Mouse (Mus musculus) c-Kit-positive CD71-positive TER-119-negative erythroid progenitor cells, embryonic 14.5 days (primary cell): ENCODE measurements at regions not wholly inside any gene's neighbourhood (a gene's known extent, or its start where the extent isn't known, plus 50 kb on each side); places are given as distances from the start of the nearest gene placed in this dataset.

Experiments used
- DNase-seq: peaks from one replicate; pipeline ENCODE4 v3.0.0-alpha.2; 2013; ENCODE audit warnings: low read depth

DNA sequence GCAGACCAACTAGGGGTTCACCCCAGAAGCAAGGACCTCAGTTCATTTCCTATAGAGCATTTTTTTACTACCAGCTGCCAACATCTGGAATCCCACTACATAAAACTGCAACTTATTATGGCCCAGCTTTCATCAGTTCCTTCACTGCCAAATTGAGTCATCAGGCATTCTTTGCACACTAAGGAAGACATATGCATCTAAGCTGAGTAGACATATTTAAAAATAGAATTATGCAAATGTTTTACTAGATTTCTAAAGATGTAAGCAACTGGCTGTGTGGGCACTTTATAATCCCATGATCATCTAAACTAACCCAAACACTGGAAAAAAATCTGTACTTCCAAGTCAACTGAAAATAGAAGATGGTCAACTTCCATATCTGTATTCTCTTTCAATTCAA, 415.9 kb upstream of the Rarb start:
- no peak for DNase-seq

DNA sequence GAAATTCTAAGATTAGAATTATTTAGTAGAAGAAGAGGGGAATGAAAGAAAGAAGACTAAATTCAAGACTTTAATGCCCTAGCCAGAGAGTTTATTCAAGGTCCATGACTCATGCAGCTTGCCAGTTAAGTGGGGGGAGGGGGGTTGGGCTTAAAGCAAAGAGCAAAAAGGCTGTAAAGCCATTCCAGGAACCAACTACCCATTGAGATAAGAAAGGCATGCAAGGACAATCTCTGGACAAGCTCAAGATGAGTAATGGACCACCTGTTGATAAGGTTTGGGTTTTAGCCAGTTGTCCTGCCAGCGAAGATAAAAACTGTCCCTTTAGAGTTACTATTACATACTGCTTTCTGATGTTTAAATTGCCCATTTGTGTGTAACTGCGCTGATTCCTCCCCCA, 392.5 kb upstream of the Rarb start:
- DNase-seq: no peak

DNA sequence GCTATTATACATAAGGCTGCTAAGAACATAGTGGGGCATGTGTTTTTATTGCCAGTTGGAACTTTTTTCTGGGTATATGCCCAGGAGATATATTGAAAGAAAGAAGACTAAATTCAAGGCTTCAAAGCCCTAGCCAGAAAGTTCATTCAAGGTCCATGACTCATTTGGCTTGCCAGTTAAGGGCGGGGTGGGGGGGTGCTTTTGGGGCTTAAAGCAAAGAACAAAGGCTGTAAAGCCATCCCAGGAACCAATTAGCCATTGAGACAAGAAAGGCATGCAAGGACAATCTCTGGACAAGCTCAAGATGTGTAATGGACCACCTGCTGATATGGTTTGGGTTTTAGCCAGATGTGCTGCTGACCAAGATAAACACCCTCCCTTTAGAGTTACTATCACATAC, 386.7 kb upstream of the Rarb start:
- no peak for DNase-seq

DNA sequence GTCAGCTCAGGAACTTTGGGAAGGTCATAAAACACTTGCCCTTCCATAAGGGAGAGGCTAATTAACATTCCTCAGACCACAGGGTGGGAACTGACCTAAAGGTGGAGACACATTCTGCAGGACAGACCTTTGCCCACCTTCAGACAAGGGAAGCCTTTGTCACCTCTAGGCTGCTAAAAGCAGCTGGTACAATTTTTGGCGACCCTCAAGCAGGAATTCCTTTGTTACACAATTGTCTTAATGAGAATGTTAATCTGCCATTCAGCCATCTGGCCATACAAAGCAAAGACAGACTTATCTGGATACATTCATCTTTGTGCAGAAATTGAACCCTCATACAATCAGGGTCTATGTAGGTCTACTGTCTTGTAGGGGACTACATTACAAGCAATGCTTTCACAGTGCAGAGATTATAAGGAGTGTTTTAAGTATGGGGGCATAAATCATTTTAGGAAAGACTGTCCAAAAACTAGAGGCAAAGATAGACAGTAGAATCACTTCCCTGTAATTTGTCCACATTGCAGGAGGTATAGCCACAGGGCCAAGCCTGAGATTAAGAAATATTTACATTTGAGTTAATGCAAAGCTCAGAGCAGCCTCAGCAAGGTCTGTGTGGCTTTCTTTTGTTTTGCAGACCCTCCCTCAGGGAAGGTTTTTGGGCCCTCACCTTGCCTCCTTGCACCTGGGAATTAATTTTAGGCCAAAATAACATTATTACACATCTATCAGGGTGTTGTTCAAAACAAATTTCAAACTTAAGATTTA, 384.5 kb upstream of the Rarb start:
- DNase-seq: no peak

DNA sequence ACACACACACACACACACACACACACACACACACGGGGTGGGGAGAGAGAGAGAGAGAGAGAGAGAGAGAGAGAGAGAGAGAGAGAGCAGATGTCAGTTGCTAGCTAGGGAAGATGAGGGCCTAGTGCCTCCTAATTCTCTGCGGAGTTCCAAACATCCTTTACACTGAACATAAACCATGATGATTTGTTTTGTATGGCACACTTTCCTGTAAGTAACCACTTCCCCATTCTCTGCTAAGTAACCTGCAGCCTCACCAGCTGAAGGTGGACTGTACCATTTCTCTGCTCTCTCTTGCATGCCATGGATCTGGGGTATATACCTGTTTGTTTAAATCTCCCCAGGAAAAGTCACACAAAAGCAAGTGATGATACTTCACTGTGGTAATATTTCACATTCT, 374.0 kb upstream of the Rarb start:
- no peak for DNase-seq

DNA sequence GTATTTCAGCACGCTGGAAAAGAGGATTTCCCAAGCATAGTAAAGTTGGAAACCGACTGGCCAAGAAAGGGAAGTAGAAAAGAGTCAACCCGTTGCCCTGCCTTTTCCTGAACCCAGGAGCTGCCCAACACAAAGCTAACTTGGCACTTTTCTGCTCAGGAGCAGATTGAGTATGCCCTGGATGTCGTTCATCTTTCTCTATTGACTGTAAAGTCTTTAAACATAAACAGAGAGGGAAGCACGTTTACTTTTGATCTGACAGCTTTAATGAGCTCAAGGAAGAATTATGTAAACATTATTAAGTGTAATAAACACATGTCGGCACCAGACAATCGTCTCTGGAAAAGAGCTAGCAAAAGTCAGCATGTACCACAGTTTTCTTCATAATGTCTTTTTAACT, 354.3 kb upstream of the Rarb start:
- no peak for DNase-seq

DNA sequence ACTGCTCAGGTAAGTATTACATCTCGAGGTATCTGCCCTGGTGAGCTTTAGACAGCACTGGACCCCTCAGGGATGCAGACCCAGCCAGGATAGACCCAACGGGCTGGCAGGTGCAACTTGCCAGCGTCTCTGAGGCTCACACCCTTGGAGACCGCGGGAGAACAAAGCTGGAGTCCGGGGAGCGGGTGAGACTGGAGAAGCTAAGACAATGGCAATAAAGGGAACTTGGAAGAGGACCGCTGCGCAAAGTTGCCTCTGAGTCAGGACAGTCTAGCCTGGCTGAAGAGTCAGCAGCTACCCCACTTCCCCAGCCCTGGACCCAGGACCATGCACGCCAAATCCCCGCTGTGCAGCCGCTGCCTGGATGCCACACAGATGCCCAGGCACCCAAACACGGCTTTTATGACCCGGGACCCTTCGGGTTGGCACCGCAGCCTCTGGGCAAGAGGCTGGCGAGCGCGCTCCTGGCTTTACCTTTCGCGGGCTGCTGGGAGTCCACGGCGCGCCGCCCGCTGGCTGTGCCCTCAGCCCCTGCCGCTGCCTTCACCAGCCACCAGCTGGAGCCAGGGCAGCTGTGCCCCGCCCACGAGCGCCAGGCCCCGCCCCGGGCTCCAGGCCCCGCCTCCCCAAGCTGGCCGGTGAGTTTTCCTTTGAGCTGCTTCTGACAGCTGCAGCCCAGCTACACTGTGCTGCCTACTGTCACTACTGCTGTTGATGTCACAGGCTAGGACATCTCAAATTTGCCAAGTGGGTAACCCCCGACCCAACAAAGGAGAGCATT, 353.6 kb upstream of the Rarb start:
- peak; percentile 2 for DNase-seq

DNA sequence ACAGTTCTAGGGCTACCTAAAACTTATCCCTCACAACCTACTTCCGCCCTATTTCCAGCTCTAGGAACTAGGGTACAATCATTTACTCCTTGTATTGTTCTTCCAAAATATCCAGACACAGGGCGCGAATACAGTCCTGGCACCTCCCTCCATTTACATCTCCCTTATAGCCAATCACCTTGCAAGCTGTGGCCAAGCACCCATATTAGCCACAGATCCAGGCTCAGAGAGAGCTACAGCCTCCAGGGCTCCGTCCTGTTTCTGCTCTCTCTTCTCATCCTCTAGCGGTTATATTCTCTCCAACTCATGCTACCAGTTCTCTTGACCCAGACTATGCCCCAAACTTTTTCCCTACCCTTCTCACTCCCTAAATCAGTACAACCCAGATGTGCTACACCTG, 352.9 kb upstream of the Rarb start:
- no peak for DNase-seq

DNA sequence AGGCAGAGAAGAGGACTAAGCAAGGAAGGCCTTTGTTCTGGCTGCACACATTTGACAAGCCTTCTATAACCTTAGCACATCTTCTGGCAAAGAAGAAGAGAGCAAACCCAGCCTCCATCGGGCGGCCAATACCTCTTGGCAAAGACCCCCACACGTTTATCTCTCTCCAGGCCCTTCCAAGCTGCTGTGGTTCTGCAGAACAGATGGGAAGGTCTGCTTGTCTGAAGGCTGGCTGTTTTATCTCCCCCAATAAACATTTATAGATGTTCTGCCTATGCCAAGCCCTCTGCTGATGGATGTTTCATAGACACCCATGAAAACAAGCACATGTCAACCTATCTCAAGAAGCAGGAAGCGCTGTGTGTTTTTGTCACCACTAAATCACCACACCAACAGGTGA, 339.4 kb upstream of the Rarb start:
- no peak for DNase-seq

DNA sequence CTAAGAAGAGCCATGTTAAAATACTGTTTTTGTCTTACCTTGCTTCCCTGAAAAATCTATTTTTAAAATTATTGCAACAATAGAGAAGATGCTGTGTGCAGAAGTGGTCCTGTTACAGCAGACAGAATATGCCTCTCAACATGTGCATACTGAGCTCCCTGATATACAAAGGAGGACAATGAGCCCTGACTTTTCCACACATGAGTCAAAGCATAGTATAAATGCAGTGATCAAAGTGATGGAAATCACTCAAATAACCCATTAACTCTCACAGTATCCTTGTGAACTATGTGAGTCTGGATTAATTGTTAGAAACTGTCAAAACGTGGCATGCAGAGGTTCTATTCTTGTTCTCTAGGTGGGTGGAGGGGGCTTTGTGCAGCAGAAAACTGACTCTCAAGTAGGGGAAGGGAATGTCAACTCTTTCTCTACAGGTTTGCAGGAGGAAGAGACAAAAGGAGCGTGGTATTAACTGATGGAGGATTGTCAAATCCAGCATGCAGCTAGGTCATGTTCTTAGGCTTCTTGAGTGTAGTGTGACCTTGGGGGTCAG, 337.5 kb upstream of the Rarb start:
- no peak for DNase-seq

DNA sequence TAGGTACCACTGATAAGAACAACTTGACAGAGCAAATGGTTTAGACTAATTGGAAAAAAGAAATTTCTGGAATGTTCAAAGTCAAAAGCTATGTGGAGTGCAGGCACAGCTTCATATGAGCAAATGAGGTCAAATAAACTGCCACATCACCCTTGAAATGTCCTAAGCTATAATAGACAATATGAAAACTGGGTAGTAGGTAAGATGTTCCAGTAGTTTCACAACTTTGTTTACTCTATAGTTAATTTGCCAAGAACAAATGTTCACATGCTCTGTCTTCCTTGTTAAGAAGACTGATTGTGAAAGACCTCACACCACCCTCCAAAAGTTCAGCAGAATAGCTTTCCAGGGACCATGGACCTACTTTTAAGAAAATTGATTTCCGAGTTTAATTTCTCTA, 301.7 kb upstream of the Rarb start:
- no peak for DNase-seq

DNA sequence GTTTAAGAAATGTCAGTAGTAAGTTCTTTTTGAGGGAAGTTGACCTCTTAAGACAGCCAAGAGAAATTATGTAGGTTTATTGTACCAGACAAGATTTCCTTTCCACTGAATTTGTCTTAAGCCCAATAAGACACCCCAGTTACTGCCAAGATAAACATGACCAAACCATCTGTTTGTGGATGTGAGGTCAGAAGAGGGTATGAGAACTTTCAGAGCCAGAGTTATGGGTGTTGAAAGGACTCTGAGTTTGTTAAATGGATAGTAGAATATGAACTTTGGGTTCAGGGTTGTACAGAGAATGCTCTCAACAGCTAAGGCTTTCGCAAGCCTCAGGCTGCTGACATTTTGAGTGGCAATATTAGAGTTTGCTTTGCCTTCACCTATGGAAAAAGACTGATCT, 287.7 kb upstream of the Rarb start:
- DNase-seq: no peak

DNA sequence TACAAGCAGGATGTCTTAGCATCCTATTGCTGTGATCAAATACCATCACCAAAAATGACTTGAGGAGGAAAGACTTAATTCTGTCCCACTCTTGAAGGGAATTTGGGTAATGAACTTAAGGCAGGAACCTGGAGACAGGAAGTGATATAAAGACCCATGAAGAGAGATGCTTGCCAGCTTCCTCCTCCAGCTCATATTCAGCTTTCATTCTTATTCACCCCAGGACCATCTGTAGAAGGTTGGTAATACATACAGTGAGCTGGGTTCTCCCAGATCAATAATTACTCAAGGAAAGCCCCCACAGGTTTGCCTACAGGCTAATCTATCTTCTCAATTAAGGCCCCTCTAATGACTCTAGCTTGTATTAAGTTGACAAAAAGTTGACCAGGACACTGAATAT, 283.5 kb upstream of the Rarb start:
- DNase-seq: no peak

DNA sequence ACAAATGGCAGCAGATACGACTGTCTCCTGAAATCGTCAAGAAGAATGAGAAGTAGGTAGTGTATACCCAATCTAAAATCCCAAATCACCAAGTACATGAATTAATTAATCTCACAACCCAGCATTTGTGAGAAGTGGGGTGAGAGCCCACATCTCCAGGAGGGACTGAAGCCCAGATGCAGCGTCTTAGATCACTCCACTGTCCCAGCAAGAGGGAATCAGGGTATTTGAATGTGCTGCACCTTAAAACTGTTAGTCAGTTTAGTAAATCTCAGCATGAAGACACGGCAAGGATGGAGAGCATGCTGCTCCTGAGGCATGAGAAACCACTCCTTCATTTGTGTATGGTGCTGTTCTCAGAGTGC, 271.6 kb upstream of the Rarb start:
- no peak for DNase-seq

DNA sequence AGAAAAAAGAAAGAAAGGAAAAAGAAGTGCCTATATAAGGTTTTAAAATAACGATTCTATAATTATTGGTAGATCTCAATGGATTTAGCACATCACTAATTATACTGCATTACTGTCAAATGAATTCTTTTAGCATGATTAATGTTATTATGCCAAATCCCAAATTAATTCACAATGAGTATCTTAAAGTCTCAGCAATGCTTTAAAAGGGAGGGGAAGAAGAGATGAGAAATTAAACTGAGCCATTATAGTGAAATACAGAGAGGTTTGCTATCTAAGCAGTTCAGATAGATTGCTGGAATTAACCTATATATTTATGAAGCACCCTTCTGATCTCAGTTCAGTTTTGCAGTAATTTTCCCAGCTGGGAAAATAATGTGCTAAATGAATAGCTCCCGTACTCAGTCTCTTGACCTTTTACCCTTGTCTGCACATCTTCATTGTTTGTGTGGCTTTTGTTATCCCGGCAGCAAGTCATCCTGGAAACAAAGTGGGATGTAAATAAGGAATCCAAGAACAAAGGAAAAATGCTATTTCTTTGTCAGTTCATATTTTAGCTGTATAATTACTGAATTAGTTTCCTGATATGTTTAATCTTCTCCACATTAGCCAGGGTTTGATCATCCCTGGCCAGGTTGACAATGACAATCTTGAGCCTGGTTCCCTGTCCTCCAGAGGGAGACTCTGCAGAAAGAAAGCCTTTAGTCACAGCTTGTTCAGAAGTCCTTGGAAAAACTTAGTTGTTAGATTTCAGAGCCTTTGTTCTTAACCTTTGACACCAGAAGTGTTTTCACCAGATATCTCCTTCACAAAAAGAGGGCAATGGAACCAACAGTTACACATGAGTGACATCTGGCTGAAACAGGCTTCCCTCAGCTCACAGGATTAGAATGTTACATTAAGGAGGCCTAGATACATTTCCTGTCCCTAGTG, 270.9 kb upstream of the Rarb start:
- no peak for DNase-seq

DNA sequence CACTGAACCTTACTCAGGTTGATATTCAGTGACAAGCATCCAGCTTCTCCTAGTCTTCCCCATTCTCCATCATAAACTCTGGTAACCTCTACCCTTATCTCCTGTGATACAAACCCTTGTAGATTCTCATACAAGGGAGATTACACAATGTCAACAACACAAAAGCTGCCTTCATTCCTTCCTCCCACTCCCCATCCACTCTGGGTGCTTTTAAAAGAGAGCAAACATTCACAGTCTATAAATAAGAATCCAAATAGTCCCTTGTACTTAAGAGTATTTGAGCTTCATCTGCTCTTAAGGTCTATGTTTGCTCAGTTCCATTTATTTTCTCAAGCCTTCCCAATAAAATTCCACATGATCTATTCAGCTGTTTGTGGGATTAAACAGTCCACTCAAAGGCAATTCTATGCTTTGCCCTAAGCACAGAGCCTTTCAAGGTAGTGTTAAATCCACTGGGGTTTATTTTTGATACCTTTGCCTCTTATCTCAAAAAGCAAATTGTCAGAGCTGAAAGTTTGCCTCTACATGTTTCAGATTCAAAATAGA, 270.2 kb upstream of the Rarb start:
- no peak for DNase-seq

DNA sequence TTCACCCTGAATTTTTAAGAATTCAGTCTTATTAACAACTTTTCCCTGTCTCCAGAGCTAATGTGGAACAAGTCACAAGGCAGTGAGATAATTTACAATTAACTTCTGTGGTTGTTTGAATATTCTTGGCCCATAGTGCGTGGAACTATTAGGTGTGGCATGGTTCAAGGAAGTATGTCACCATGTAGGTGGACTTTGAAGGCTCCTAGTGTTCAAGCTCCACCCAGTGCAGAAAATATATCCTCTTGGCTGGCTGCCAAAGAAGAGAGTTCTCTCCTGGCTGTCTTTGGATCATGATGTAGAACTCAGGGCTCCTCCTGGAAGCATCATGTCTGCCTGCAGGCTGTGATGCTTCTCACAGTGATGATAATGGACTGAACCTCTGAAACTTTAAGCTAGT, 268.9 kb upstream of the Rarb start:
- DNase-seq: no peak

DNA sequence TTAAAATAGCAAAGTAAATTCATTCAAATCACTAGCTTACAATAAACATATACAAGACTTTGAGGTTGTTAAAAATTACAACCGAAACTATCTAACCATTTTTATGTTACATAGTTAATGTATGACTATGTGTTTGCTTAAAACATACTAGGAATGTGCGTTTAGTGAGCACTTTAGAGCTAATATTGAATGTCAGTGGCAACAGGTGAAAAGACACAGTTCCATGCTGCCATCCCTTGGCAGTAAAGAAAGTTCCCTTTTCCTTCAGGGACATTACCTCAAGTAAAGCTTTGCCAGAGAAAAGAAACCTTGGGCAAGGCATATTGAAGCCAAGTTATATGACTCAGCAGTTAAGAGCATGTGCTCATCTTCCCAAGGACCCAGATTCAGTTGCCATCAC, 265.0 kb upstream of the Rarb start:
- no peak for DNase-seq

DNA sequence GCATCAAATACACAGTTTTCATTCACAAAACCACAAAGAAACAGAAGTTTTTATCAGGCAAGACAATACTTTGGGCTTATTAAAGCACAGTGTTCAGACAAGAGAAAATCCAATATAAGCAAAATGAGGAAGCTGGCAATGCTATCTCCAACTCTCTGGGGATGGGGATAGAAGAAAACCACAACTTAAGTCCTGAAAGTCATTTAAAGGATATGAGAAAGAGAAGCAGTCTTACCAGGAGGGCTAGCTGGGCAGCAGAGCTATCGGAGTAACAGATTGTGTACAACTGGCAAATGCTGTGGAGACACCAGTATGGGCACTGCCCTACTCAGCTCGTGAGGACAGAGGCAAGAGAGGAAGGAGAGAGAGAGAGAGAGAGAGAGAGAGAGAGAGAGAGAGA, 262.9 kb upstream of the Rarb start:
- DNase-seq: no peak

DNA sequence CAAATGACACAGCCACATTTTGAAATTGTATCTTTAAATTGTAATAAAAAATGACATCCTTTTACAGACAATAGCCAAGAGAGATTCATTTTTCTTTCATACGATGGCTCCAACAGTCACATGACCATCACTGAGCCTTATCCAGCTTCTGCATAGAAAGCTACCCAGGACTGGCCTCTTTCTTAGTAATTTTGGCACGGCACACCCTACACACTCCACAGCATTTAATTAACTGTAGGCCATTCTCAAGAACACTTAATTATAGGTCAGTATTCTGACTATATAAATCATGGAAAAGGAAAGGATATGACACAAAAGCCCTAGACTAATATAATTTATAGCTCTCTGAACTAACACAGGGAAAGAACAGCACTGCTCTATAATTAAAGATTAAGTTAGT, 260.6 kb upstream of the Rarb start:
- no peak for DNase-seq

DNA sequence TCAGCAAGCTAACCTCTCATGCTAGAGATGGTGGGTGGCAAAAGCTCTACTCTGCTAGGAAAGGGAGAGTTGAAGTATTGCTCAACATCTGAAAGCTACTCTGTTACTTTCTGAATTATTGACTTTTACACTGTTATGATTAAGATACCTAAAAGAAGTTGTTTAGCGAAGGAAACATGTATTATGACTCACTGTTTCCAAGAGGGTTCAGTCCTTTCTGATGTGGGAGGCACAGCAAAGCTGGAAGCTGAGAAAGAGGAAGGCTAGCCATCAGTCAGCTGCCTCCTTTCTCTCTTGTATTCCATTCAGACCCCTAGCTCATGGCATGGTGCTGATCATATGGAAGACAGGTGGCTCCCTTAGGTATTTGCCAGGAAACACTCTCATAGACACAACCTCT, 242.4 kb upstream of the Rarb start:
- DNase-seq: no peak

DNA sequence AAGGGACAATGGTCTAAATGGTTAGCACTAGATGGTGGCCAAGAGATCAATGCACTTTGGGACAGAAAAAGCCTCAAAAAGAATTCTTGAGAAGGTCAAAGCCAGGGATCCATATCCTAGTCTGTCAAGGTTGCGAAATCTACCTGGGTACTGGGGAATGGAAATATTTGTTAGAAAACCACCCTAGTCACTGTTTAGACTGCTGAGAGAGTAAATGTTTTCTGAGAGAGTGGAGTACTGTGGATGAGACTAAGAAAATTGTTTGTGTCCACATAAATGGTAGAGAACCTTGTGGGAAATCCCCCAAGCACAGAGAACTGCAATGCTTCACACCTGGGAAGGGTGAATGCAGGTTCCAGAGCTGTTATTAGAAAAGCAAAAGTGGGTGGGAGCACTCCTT, 239.5 kb upstream of the Rarb start:
- no peak for DNase-seq
